Mouse (Mus musculus): ENCODE measurements around the gene Cpne2.
A peak's percentile ranks its signal among the peaks of the same experiment; 100 is the strongest.

Gene Cpne2

DNA sequence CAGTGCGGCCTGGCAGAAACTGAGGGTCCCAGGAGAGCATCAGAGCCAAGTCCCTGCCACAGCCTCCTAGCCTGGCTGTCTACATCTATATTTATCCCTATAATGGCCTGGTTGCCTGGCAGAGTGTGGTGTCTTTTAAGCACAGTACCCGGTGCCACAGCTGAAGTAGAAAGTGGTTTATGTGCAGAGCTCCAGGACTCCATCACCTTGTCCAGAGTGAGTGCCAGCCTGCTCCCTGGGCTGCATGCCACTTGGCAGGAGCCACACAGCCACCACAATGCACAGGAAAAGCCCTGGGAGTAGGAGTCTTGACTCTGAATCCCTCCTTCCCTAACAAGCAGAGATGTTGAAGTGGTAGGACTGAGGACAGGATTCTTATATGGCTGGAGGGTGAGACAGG, 4.7 kb downstream of the Cpne2 start:
- DNase-seq: no peak

DNA sequence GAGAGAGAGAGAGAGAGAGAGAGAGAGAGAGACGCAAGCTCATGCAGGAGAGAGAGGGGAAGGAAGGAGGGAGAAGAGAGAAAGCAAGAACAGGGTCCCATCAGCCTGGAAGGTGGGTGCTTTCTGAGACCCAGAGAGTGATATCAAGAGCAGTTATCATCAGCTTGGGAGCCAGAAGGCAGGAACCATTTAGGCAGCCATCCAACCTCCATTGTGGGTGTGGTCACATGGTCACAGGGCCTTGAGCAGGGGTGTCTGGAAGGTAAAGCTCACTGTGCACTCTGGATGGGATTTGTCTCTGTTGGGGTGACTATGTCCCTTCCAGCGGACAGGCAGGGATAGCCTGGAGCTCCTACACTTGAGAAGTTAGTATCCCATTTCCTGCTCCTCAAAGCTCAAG, 7.2 kb downstream of the Cpne2 start:
- no peak for DNase-seq

DNA sequence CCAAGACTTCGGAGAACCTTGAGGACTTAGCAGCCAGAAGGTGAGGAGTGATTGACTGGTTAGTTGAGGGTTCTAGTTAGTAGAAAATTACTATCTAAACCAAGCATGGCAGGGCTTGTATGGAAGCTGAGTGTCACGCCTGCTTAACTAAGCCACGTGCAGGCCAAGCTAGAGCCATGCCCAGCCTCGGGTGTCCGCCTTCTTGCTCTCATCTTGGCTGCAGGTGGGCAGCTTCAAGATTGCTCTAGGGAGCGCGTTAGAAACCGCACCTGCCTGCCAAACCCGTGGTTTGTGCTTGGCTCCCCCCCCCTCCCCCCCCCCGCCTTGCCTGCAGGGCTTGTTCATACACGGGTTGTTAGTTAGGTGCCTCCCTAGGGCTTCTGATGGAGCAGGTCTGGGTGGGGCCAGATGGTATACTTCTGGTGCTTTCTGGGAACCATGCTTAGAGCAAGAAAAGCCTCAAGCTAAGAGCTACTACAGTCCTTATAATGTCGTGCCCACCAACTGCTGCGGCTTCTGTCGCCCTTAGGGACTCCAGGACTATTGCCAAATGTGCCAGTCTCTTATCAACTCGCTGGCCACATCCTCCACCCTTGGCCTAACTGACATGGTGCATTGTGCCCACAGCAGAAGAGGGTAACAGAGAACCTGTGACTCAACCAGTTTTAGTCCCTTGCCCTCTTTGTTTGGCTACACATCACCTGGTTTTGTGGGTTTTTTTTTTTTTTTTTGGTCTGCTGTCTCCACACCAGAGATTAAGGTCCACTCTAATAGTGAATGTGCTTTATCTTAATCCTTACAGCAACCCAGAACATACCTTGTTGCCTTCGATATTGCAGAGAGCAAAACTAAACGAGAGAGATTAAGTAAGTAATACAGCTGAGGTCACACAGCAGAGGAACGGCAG, 8.4 kb downstream of the Cpne2 start:
- DNase-seq: no peak

DNA sequence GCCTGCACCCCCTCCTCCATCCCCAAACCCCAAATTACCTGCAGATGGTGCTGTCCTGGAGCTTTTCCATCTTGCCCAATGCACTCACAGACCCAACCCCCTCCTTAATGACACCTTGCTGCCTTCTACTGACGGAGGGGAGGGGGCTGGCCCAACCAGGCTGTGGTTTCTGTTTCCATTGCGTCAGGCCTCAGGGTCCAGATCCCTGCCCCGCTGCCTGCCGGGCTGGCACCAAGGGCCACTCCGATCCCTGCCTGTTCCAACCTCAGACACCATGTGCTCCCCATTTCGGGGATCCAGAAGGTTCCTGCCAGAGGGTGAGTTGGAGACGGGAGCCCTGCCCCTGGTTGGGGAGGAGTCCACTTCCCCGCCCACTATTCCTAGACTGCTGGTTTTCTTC, 11.2 kb downstream of the Cpne2 start:
- no peak for DNase-seq

DNA sequence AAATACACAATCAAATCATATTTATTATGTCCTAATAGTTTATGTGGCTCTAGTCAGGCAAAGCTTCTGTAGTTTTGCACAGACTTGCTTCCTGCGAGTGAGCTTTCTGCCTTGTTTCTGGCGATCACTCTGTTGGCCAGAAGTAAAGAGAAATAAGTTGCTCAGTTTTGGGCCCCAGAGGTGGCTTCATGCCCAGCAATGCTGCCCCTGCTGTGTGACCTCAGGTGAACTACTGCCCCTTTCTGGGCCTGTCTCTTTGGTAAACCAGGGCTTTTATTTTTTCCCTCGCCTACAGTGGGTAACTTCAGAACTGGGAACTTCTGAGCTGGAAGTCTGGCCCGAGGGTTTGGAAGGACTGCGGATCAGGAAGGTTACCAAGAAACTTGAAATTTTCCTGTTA, 16.3 kb downstream of the Cpne2 start:
- DNase-seq: no peak

DNA sequence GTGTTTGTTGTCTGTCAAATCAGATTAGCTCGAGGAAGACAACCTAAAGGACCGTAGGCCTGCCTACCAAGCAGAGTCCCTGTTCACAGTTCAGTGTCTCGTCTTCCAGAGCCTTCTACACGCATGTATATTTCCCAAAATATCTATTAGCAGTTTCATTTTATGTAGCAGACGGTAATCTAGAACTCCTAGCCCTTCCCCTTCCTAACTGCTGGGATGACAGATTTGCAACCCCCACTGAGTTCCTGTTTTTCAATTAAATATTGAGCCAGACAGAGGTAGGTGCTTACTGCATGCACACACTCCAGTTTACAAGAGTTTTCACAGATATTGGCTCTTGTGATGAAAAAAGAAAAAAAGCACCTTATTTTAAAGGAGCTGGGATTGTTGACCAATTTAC, 16.7 kb downstream of the Cpne2 start:
- no peak for DNase-seq

DNA sequence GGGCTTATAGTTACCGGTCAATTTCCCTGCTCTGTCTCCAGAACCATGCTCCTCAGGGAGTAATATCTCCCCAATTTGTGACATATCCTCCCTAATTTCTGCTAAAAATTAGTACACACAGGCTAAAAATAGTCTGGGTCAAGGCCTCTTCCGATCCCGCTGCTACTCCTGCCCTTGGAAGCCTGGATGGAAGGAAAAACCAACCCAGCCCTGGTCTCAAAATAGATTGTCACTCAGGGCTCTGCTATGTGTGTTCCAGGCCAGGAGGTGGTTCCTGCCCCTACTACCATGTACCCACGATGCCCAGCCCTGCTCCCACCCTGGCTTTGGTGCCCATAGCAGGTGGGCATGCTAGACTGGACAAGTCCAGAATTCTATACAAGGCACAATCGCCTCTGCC, 17.2 kb downstream of the Cpne2 start:
- no peak for DNase-seq

DNA sequence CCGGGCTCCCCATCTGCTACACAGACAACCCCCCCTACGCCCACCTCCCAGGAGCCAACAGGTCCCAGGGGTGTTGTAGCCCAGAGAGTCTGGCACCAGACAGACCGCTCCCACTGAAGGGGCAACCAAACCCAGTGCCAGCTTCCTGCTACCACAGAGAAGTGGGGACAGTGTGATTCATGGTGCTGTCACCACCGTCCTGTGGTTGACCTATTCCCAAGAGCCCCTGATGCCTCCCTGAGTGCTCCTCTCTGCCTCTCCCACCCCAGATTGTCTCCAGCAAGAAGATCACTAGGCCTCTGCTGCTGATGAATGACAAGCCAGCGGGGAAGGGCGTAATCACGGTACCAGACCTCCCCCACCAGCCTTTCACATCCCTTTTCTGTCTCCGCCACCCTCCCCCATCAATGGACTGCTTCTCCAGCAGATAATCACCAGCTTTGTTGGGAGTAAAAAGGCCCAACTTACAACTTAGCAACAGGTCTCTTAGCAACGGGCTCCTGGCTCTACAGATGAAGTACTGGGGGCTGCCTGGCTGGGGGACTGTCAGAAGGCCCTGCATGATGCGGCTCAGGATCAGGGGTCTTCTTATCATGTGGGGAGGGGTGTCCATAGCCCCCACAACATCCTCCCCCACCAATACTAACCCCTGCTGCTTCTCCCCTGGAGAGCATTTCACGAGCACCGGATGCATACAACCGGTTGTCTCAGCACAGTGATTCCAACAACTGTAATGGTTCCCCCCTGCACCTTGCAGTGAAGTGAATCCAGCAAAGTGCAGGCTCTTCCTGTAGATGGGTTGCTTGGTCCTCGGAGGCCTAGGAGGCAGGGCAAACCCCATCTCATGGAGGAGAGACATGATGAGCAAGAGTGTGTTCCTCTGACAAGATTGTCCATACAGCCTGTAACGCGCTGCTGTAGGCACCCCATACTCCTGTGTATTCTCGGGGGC, 19.0 kb downstream of the Cpne2 start:
- peak; percentile 58 for DNase-seq

DNA sequence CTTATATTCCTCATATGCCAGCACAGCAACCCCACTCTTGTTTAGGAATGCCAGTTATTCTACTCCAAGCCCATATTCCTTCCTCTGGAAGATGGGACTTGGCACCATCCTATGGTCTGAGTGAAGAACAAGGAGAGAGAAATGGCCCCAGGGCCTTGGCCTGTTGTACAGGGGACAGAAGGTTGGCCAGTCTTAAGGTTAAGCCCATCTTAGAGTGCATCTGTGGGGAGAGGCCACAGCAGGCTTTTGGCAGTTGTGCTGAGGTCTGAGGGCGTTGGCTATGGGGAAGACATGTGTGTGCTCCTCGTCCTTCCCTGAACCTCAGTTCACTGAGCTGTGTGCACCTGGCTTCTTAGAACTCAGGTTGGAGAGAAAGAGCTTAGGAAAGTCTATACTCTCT, 19.9 kb downstream of the Cpne2 start:
- no peak for DNase-seq

DNA sequence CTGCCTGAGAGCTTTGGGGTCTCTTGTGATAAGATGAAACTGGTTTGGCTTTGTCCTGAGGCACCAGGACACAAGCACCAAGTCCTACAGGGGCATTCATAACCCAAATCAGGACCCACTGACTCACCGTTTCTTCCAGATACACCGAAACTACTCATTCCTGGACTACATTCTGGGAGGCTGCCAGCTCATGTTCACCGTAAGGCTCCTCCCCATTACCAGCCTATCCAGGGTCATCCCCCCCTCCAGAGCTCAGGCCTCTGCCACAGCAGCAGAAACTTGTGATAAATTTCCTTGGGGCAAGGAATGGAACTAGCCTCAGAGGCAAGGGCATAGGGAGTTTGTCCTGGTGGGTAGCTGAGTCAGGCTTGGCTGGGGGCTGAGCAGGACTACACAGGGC, 24.5 kb downstream of the Cpne2 start:
- DNase-seq: no peak

DNA sequence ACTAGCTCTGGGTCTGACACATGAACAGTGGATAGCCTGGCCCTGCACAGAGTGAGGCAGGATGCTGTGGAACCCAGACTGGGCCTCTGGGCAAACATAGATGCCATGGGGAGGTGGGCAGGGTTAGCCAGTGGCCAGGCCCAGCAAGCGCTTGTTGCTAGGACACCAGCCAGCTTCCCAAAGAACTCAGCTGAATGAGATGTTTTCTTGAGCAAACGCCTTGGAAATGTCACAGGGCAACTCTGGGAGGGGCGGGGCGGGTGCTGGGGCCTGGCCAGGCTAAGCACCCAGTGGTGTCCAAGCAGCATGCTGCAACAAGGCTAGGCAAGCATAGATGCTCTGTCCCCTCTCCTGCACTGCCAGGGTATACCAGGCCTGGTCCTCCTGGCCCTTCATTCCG, 28.5 kb downstream of the Cpne2 start:
- no peak for DNase-seq

DNA sequence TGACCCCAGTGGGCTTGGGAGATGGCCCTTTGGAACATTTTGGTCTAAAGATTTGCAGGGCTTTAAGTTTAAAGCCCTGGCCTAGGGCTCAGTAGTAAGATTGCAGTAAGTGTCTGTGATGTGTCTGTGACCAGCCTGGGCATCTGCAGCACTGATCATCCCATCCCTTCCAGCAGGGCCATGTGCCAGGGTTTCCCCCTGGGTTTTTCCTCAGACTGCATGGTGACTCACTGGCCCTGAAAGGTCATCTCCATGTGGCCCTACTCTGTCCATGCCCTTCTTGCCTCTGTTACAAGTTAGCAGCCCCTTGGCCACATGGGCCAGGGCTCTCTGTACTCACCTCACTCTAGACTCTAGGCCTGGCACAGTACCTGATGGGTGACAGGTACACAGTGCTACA, 31.6 kb downstream of the Cpne2 start:
- no peak for DNase-seq

DNA sequence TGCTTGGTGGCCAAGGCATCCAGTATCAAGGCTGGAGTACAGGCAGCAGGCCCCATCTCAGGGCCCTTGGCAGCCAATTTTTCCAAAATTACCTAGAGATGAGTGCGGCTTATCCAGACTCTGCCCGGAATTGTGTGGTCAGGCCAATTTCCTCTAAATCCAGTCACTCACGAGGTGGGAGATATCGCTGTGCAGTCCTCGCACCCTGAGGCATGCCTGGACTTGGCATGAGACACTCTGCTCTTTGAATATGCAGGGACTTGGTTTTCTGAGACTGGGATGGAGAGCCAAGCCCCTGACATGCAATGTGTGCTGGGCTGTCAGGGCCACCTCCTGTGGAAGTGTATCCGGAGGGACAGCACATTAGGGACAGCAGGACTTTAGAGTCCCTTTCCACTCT, 33.2 kb downstream of the Cpne2 start:
- no peak for DNase-seq

DNA sequence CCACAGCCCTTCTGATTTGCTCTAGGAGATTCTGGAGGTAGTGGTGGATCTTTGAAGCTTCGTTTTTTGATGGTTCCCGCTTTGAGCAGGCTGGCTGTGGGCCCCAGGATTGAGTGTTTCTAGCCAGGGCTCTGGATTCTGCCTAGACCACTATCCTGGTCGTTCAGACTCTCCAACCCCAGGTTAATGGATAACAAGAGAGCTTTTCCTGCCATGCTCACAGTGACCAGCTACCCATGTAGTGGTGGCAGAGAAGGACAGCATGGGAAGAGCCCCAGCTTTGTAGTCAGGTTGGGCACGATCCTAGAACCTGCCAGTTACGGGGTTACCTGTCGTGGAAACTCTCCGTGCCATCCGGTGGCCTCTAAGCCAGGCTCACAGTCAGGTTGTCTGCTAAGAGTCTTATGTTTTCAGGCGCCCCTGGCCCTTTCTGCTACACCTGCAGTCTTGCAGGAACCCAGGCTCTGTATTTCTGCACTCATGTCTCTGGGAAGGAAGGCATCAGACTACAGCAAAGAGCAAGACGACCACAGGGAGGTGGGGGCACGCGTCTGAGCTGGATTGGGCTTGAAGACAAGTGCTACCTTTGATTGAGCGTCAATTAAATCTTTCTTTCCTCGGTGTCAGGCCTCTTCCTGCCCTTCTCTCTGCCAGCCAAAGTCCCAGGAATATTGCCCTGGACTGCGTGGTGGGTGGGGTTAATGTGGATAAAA, 33.8 kb downstream of the Cpne2 start:
- no peak for DNase-seq

DNA sequence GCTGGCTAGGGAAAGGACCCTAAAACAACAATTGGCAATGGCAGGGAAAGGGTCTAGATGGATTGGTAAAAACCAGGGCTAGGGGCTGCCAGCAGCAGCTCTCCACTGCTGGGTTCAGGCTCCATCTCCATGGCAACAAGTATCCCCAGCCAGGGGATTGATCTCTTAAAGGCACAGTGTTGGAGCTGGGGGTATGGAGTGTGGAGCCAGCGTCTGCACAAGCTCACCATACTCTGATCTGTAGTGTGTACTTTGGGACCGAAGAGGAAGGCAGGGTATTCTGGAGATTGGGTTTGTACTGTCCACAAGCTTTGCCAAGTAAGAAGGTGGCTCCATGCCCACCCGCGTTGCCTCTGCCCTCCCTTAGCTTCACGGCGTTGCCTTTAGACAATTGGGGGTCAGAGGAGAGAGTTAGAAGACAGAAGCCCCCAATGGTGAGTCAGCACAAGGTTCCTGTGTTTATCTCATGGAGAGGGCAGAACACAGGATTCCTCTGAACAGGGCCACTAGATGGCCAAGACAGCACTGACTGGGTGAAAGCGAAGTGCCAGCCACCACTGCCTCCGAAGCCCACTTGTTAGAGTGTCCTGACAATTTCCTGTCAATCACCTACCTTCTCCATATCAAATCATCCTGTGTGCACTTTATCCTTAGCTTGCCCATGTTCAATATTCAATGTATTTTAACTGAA, 34.5 kb downstream of the Cpne2 start:
- DNase-seq: no peak

DNA sequence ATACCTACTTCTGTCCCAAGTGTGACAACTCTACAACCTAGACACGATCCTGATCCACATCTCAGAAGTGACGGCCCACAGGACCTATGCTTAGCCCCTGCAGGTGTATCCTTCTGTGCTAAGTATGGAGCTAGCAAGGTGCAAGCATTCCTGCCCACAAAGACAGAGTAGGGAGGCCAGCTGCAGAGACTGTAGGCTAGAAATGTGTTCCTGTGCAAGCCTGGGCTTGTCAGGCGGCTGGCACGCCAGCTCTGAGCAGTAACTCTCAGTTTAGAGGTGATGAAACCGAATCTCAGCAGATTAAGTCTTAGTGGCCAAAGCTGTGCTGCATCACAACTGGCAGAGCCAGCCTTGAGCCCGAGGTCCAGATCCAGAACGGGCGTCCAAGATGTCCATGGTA, 35.3 kb downstream of the Cpne2 start:
- DNase-seq: no peak

DNA sequence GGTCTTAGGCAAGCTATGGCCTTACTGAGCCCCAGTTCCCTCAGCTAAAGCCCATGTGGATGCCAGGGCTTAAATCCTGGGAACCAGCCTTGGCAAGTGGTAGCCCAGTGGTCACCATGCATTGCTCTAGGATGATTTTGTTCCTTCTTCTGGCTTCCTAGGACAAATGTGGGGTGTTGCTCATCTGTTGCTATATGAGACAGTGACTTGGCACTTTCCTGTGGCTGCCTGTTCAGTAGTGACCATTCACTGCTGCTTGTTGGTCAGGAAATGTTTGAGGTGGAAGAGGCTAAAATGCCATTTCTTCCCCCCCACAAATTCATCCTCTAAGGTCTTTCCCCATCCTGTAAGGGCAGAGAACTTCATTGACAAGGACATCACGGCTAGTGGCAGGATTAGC, 36.6 kb downstream of the Cpne2 start:
- DNase-seq: no peak

DNA sequence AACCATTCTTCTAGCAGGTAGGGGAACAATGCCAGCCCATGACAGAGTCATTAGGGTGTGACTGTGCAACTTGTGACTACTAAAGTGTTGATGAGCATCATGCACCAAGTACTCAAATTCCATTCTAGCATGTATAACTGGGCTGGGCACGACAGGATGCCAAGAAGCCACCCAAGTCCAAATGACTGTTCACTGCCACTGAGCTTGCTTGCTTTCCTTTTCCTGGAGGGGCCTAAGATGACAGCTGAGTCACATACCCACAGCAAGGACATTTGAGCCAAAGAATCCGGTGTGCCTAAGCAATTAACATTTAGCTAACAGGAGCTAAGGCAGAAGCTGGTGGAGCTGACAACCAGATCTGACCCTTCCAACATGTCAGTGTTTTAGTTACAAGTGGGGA, 39.1 kb downstream of the Cpne2 start:
- no peak for DNase-seq

DNA sequence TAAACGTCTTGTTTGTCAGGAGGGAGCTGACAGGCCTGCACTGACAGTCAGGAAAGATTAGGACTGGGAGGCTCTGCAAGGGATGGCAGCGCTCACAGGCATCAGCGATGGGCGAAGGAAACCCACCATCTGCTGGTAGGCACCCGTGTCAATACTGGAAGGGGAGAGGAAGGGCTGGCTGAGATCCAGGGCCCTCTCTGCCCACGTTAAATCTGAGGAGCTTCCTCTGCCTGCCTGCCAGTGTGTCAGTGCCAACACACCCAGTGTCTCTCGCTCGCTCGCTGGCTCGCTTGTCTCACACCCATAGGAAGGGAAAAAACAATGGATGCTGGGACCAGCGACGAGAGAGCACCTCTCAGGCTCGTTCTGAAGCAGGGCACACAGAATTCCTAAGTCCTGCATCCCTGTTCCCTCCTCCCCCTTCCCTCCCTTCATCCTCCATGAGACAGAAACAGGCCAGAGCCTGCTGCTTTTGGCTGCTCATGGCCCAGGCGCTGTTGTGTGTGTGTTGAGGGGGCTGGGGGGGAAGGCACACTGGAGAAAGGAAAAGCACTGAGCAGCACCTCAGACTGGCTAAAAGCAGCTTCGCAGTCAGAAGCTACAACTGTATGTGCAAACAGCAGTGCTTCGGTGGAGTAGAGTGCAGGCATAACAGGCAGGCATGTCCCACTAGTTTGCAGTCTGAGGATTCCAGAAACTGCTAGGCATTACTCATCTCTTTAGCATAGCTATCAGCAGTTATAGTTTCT, 41.5 kb downstream of the Cpne2 start:
- DNase-seq: peak; percentile 75

DNA sequence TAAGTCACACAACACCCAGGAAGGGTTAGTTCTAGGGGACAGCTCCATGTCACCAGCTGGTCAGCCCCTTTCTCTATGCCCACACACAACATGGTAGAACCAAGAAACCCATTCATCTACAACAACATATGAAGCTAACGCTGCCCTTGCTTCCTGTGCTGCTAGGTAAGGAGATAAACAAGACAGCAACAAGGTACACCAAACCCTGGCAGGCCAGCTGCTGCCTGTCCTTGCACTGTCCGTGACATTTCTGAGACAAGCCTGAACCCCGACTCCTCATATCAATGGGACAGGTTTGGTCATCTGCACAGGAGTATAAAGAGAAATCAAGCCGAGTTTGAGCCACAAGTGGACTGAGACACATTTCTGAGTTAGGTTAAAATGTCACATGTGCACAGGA, 42.4 kb downstream of the Cpne2 start:
- no peak for DNase-seq

DNA sequence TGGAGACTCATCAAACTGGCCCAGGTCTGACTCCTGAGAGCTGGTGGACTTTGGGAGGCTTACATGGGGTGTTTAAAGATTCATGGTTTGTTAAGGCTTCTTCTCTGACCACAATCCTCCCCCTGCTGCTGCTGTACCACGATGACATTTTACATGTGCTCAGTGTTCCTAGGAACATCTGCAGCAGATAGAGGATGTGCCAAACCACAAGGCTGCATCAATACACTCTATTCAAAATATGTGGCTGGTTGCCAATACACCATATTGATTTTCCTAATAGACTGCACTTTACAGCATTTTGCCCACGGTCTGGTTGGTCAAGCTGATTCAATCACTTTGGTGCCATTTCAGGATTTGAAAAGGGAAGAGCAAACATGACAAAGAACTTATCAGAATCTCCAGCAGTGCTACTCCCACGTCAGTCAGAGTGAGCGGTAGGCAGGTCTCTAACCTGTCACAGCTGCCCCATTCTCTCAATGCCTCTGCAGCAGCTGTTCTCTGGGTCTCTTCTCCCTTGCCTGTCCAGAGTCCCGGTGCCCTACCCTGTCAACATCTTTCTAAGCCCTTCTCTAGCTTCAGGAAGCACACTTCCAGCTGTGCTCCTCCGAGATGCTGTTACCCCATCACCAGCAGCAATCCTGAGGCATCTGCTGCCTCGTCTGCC, 49.2 kb downstream of the Cpne2 start:
- DNase-seq: no peak
